Mouse (Mus musculus) heart, postnatal 14 days (tissue): ENCODE measurements around the gene Haus7. TPM values are rescaled to one million over a fixed set of nuclear protein-coding genes. Genes with fewer than 3 reads are reported as not detected.
"Not testable (repeated sequence)": the region's sequence is repeated elsewhere in the genome, so short reads cannot be mapped to it uniquely, and the experiment has no call there.

Experiments used
- DNase-seq, 2 experiments: peaks; one replicate each; pipeline ENCODE4 v3.0.0; 2021 to 2022
- intact Hi-C: fragments of 180-260 bp; cut with DNase I; formaldehyde crosslinking; loops from one replicate; pipeline ENCODE4 v1.15.1; 2025
- total RNA-seq, 2 experiments: library from RNA; stranded (reverse); gene quantifications; 2 replicates each; pipeline ENCODE4 v1.2.3; 2021

Haus7 gene
- total RNA-seq, 2 experiments from 2014 or later, result 8.3 to 8.8 TPM

GRCm38 (mm10) chrX:73468752-73469151 lies 9.9 kb upstream of the Haus7 start:
- DNase-seq, result no peak
- intact Hi-C loops, result no loop called here

GRCm38 (mm10) chrX:73468330-73468729 lies 9.5 kb upstream of the Haus7 start:
- no peak for DNase-seq
- intact Hi-C loops, result no loop called here

- intact Hi-C loops, result no loop called here
- DNase-seq, result peak; percentile 54 to 55
These were observed 8.8 kb upstream of the Haus7 start for GRCm38 (mm10) chrX:73467446-73468241.

- peak; percentile 44 to 58 for DNase-seq
- intact Hi-C loops, result no loop called here
These were observed 6.8 kb upstream of the Haus7 start for GRCm38 (mm10) chrX:73465483-73466186.

- DNase-seq, result no peak
- intact Hi-C loops, result no loop called here
These were observed 1.9 kb upstream of the Haus7 start for GRCm38 (mm10) chrX:73460792-73461191.

- peak; percentile 61 to 79 for DNase-seq
These were observed 6.9 kb downstream of the Haus7 start for GRCm38 (mm10) chrX:73451949-73452348.

GRCm38 (mm10) chrX:73441428-73441827 lies 17.4 kb downstream of the Haus7 start:
- no peak for DNase-seq
- intact Hi-C loops, result no loop called here

More at GRCm38 (mm10) chrX:73451949-73452348, 6.9 kb downstream of the Haus7 start:
- intact Hi-C loops, result loop anchor here (1.0 to 10.0 kb wide), 3 partner anchors 41 to 397 kb away; no protein-coding TSS in a partner anchor

- intact Hi-C loops, result no loop called here
- no peak for DNase-seq
These were observed 23.6 kb downstream of the Haus7 start, which contains the start of gene Trex2 for GRCm38 (mm10) chrX:73435252-73435651. Gene Trex2 (minus strand): TSS chrX:73435344.

GRCm38 (mm10) chrX:73432850-73433249 lies 26.0 kb downstream of the Haus7 start:
- intact Hi-C loops, result loop anchor here (5.0 kb wide), 1 partner anchor 121 kb away; no protein-coding TSS in a partner anchor
- DNase-seq, result no peak

- intact Hi-C loops, result loop anchor here (5.0 kb wide), 1 partner anchor 118 kb away; no protein-coding TSS in a partner anchor
- no peak for DNase-seq
These were observed 28.8 kb downstream of the Haus7 start for GRCm38 (mm10) chrX:73430036-73430435.

- DNase-seq, result no peak
- intact Hi-C loops, result no loop called here
These were observed 46.1 kb downstream of the Haus7 start for GRCm38 (mm10) chrX:73412767-73413166.

- DNase-seq, result no peak
- intact Hi-C loops, result no loop called here
These were observed 47.8 kb downstream of the Haus7 start, which contains the start of gene Zfp92 for GRCm38 (mm10) chrX:73410880-73411517. Gene Zfp92 (plus strand): TSS chrX:73411096.

GRCm38 (mm10) chrX:73401616-73402015 lies 57.2 kb downstream of the Haus7 start:
- no peak for DNase-seq
- intact Hi-C loops, result no loop called here

- DNase-seq, result no peak
- intact Hi-C loops, result no loop called here
These were observed 57.9 kb downstream of the Haus7 start for GRCm38 (mm10) chrX:73400951-73401350.

- not testable (repeated sequence) for DNase-seq
- intact Hi-C loops, result loop anchor here (1.0 kb wide), 1 partner anchor 22 kb away; no protein-coding TSS in a partner anchor
These were observed 60.2 kb downstream of the Haus7 start, which contains the start of gene Gm18336 for GRCm38 (mm10) chrX:73398636-73399035. Gene Gm18336 (minus strand): TSS chrX:73398736.

- no peak for DNase-seq
- intact Hi-C loops, result no loop called here
These were observed 62.4 kb downstream of the Haus7 start for GRCm38 (mm10) chrX:73396446-73396845.

GRCm38 (mm10) chrX:73391481-73391880 lies 67.4 kb downstream of the Haus7 start:
- intact Hi-C loops, result no loop called here
- DNase-seq, result no peak
